8 mouse cellular contexts compared by ENCODE assay signal in genomic region chr17:6779632-6780031, GRCm38 (mm10). TPM values are rescaled to one million over a fixed set of nuclear protein-coding genes. Genes with fewer than 3 reads are reported as not detected.
A peak's percentile ranks its signal among the peaks of the same experiment; 100 is the strongest.
DNase-seq lines count a peak whose midpoint lies in the region; ATAC-seq and TF ChIP-seq lines count a peak whose summit lies in the region.

No protein-coding gene starts in this region.

- peak overlapping the region; percentile 82 for H3K4me2 ChIP-seq in kidney, embryonic 16.5 days (replicated peaks; ENCODE audit: low read depth, low read length)
- peak overlapping the region; percentile 76 for H3K4me2 ChIP-seq in hindbrain, embryonic 11.5 days (replicated peaks; ENCODE audit: low read depth, low read length)
- peak overlapping the region; percentile 61 for H3K4me2 ChIP-seq in midbrain, embryonic 12.5 days (replicated peaks)

- H3K4me3 ChIP-seq in kidney, embryonic 16.5 days (ENCODE audit: low read length), result peak overlapping the region; percentile 93
- H3K4me3 ChIP-seq in G1E (ENCODE audit: low read depth, low read length), result peak overlapping the region; percentile 63; the same call in 1 of the 2 replicates
- H3K4me3 ChIP-seq in hindbrain, embryonic 11.5 days (ENCODE audit: low read depth, low read length), result peak overlapping the region; percentile 37
- no peak overlapping the region for H3K4me3 ChIP-seq in midbrain, embryonic 12.5 days

- no peak for DNase-seq in kidney, postnatal 14 days
- no peak for DNase-seq in G1E (ENCODE audit: low spot score)
- no peak for DNase-seq in hindbrain, embryonic 11.5 days (ENCODE audit: low spot score)
- DNase-seq in cerebellum, adult 8-10 months, result no peak
- no peak for DNase-seq in urinary bladder, postnatal 10 days (ENCODE audit: low spot score)
- DNase-seq in spleen, adult 18-20 months, result no peak

- H3K27ac ChIP-seq in kidney, embryonic 16.5 days (ENCODE audit: low read length), result peak overlapping the region; percentile 87
- no peak overlapping the region for H3K27ac ChIP-seq in hindbrain, embryonic 11.5 days (ENCODE audit: low read depth, low read length)
- no peak overlapping the region for H3K27ac ChIP-seq in midbrain, embryonic 12.5 days (replicated peaks)

- WGBS in kidney, embryonic 16.5 days, result 8% methylated on average over 7 of the region's 7 CpGs
- 35% methylated on average over 7 of the region's 7 CpGs for WGBS in hindbrain, embryonic 11.5 days
- 38% methylated on average over 7 of the region's 7 CpGs for WGBS in midbrain, embryonic 12.5 days

- H3K36me3 ChIP-seq in kidney, embryonic 16.5 days (ENCODE audit: insufficient read depth, low read length), result no peaks in the 10 kb centered on the region
- peaks cover 40% of the 10 kb centered on the region for H3K36me3 ChIP-seq in G1E (replicated peaks)
- H3K36me3 ChIP-seq in hindbrain, embryonic 11.5 days (ENCODE audit: control insufficient read depth, insufficient read depth, low read length), result no peaks in the 10 kb centered on the region
- H3K36me3 ChIP-seq in midbrain, embryonic 12.5 days, result no peaks in the 10 kb centered on the region

- ATAC-seq in kidney, embryonic 16.5 days (ENCODE audit: low FRiP score, low TSS enrichment), result no peak; the same call in 1 of the 2 replicates
- no peak for ATAC-seq in G1E (ENCODE audit: extremely low read depth, insufficient number of reproducible peaks, low FRiP score, poor library complexity, severe bottlenecking)
- ATAC-seq in hindbrain, embryonic 11.5 days (ENCODE audit: low FRiP score), result no peak
- ATAC-seq in midbrain, embryonic 12.5 days (ENCODE audit: low FRiP score, low read depth), result no peak

- H3K9ac ChIP-seq in kidney, embryonic 16.5 days (replicated peaks; ENCODE audit: low read length), result peak overlapping the region; percentile 69
- H3K9ac ChIP-seq in hindbrain, embryonic 11.5 days (ENCODE audit: low read depth, low read length), result no peak overlapping the region
- H3K9ac ChIP-seq in midbrain, embryonic 12.5 days (replicated peaks), result no peak overlapping the region

- 0 out of 2 replicates have a peak, but pooled peaks cover 5% of the 10 kb centered on the region for H3K27me3 ChIP-seq in kidney, embryonic 16.5 days (ENCODE audit: insufficient read depth, low read length)
- no peaks in the 10 kb centered on the region for H3K27me3 ChIP-seq in G1E (ENCODE audit: insufficient read depth, low read length)
- H3K27me3 ChIP-seq in hindbrain, embryonic 11.5 days (ENCODE audit: control insufficient read depth, insufficient read depth, low read length), result peaks cover 12% of the 10 kb centered on the region
- peaks cover 61% of the 10 kb centered on the region for H3K27me3 ChIP-seq in midbrain, embryonic 12.5 days

- TF ChIP-seq CTCF in G1E (IDR thresholded peaks at IDR 0.05; ENCODE audit: low read depth, low read length), result no peak

- H3K4me1 ChIP-seq in kidney, embryonic 16.5 days (ENCODE audit: insufficient read depth, low read length), result peaks cover 64% of the 10 kb centered on the region
- H3K4me1 ChIP-seq in G1E (ENCODE audit: insufficient read depth, low read depth, low read length), result peaks cover 62% of the 10 kb centered on the region
- H3K4me1 ChIP-seq in hindbrain, embryonic 11.5 days (replicated peaks; ENCODE audit: control insufficient read depth, insufficient read depth, low read length), result peaks cover 10% of the 10 kb centered on the region
- peaks cover 46% of the 10 kb centered on the region for H3K4me1 ChIP-seq in midbrain, embryonic 12.5 days

- H3K9me3 ChIP-seq in kidney, embryonic 16.5 days (ENCODE audit: low read length), result no peaks in the 10 kb centered on the region
- no peaks in the 10 kb centered on the region for H3K9me3 ChIP-seq in G1E (replicated peaks)
- H3K9me3 ChIP-seq in hindbrain, embryonic 11.5 days (ENCODE audit: control insufficient read depth, low read length), result no peaks in the 10 kb centered on the region
- no peaks in the 10 kb centered on the region for H3K9me3 ChIP-seq in midbrain, embryonic 12.5 days

RNA-seq across cellular contexts. Expression of gene Ezr, which starts 3.0 kb away (rescaled TPM):
- 240 and 248 TPM in 2 replicates for polyA plus RNA-seq in kidney, embryonic 16.5 days (2015; fragmentation: Nextera tagmentation; extraction: Ambion mirVana)
- total RNA-seq in G1E (2014; fragmentation: Nextera tagmentation), result 48.3 and 56.8 TPM in 2 replicates
- total RNA-seq in G1E (2017), result 84.3 and 99.9 TPM in 2 replicates
- polyA plus RNA-seq in G1E (2012), result 315 and 330 TPM in 2 replicates
- polyA plus RNA-seq in hindbrain, embryonic 11.5 days (2014; fragmentation: Nextera tagmentation; extraction: Ambion mirVana), result 73.8 and 91.1 TPM in 2 replicates
- 53.2 and 60.8 TPM in 2 replicates for polyA plus RNA-seq in midbrain, embryonic 12.5 days (2016; fragmentation: Nextera tagmentation; extraction: Ambion mirVana)
